Mouse (Mus musculus) spleen, postnatal 36 days (tissue): ENCODE measurements at regions not wholly inside any gene's neighbourhood (a gene's known extent, or its start where the extent isn't known, plus 50 kb on each side); places are given as distances from the start of the nearest gene placed in this dataset.

Experiments used
- DNase-seq, 2 experiments: peaks; one replicate each; pipeline ENCODE4 v3.0.0; 2022; ENCODE audit warnings: low spot score in 2 of 2, mixed read lengths in 1 of 2

- no peak for DNase-seq
Observed at GRCm38 (mm10) chr12:71623271-71623670, 207.6 kb upstream of the Daam1 start.

- DNase-seq: no peak
Observed at GRCm38 (mm10) chr12:71624076-71624475, 206.8 kb upstream of the Daam1 start.

- no peak for DNase-seq
Observed at GRCm38 (mm10) chr12:71624676-71625075, 206.2 kb upstream of the Daam1 start.

GRCm38 (mm10) chr12:71625115-71625514 lies 205.8 kb upstream of the Daam1 start:
- no peak for DNase-seq

- DNase-seq: no peak
Observed at GRCm38 (mm10) chr12:71626801-71627200, 204.1 kb upstream of the Daam1 start.

- no peak for DNase-seq
Observed at GRCm38 (mm10) chr12:71627421-71628339, 203.2 kb upstream of the Daam1 start.

- DNase-seq: no peak
Observed at GRCm38 (mm10) chr12:71628340-71628738, 202.5 kb upstream of the Daam1 start.

- DNase-seq: no peak
Observed at GRCm38 (mm10) chr12:71628796-71629195, 202.1 kb upstream of the Daam1 start.

GRCm38 (mm10) chr12:71630386-71630785 lies 200.5 kb upstream of the Daam1 start:
- no peak for DNase-seq

GRCm38 (mm10) chr12:71636300-71636699 lies 194.6 kb upstream of the Daam1 start:
- DNase-seq: no peak

GRCm38 (mm10) chr12:71637248-71637647 lies 193.6 kb upstream of the Daam1 start:
- DNase-seq: no peak

- DNase-seq: no peak
Observed at GRCm38 (mm10) chr12:71638246-71638645, 192.6 kb upstream of the Daam1 start.

GRCm38 (mm10) chr12:71640058-71640501 lies 190.8 kb upstream of the Daam1 start:
- DNase-seq: no peak

- no peak for DNase-seq
Observed at GRCm38 (mm10) chr12:71641486-71641885, 189.4 kb upstream of the Daam1 start.

- no peak for DNase-seq
Observed at GRCm38 (mm10) chr12:71642797-71643337, 188.0 kb upstream of the Daam1 start.

- DNase-seq: no peak
Observed at GRCm38 (mm10) chr12:71651251-71651650, 179.6 kb upstream of the Daam1 start.

GRCm38 (mm10) chr12:71693346-71694038 lies 137.4 kb upstream of the Daam1 start:
- DNase-seq: no peak

- DNase-seq: no peak
Observed at GRCm38 (mm10) chr12:71701753-71702152, 129.1 kb upstream of the Daam1 start.

- no peak for DNase-seq
Observed at GRCm38 (mm10) chr12:71702181-71702580, 128.7 kb upstream of the Daam1 start.

GRCm38 (mm10) chr12:71703146-71703902 lies 127.6 kb upstream of the Daam1 start:
- no peak for DNase-seq

- no peak for DNase-seq
Observed at GRCm38 (mm10) chr12:71704431-71704830, 126.4 kb upstream of the Daam1 start.
